Mouse (Mus musculus) intestine, postnatal 0 days (tissue): Measurements from ENCODE around the gene Pcdh15. TPM values are rescaled to one million over a fixed set of nuclear protein-coding genes. Genes with fewer than 3 reads are reported as not detected.

Experiments used
- ATAC-seq: fragments of 200-750 bp; cut with Nextera tagmentation; 2 replicates; pipeline ENCODE4 v1.8.0; 2017; ENCODE audit warnings: mild to moderate bottlenecking, moderate TSS enrichment, moderate library complexity
- H3K27ac ChIP-seq: fragments of 300-500 bp; sonication (generic); 2 replicates; pipeline ENCODE4 v1.5.1; 2014; ENCODE audit warnings: mild to moderate bottlenecking, low read depth, low read length, moderate library complexity
- H3K27me3 ChIP-seq: fragments of 300-500 bp; sonication (generic); replicated peaks from 2 replicates; pipeline ENCODE4 v1.6.1; 2014; ENCODE audit warnings: low read length, mixed read lengths; ENCODE audit not compliant: control insufficient read depth, insufficient read depth
- H3K36me3 ChIP-seq: fragments of 300-500 bp; sonication (generic); 2 replicates; pipeline ENCODE4 v1.6.1; 2014; ENCODE audit warnings: mild to moderate bottlenecking, moderate library complexity; ENCODE audit not compliant: control insufficient read depth, insufficient read depth
- H3K4me1 ChIP-seq: fragments of 300-500 bp; sonication (generic); replicated peaks from 2 replicates; pipeline ENCODE4 v1.6.1; 2014; ENCODE audit warnings: antibody characterized with exemption, low read length, mixed read lengths; ENCODE audit not compliant: control insufficient read depth, insufficient read depth
- H3K4me2 ChIP-seq: fragments of 300-500 bp; sonication (generic); replicated peaks from 2 replicates; pipeline ENCODE4 v1.6.1; 2014; ENCODE audit warnings: low read depth, mild to moderate bottlenecking, moderate library complexity
- H3K4me3 ChIP-seq: fragments of 300-500 bp; sonication (generic); 2 replicates; pipeline ENCODE4 v1.5.1; 2014; ENCODE audit warnings: low read depth, low read length
- H3K9ac ChIP-seq: fragments of 300-500 bp; sonication (generic); 2 replicates; pipeline ENCODE4 v1.6.1; 2014; ENCODE audit warnings: mild to moderate bottlenecking, low read depth, low read length
- H3K9me3 ChIP-seq: fragments of 300-500 bp; sonication (generic); 2 replicates; pipeline ENCODE4 v1.6.1; 2016; ENCODE audit warnings: mixed run types; ENCODE audit not compliant: control insufficient read depth
- CTCF ChIP-seq: sonication (generic); IDR thresholded peaks from 2 replicates; pipeline ENCODE4 v1.5.1; 2016; ENCODE audit warnings: low read depth, mild to moderate bottlenecking, control low read depth, antibody characterized with exemption, moderate library complexity
- WGBS: fragments of 180-500 bp; shearing (Covaris S2); extraction: QIAGEN DNeasy Blood & Tissue Kit; methylation state at CpG from one replicate; pipeline ENCODE4 v1.1.7; 2014; 5-methylcytosine and 5-hydroxymethylcytosine counted together
- polyA plus RNA-seq: library from polyadenylated mRNA; unstranded; fragments of >200 nt; fragmentation: Nextera tagmentation; extraction: Ambion mirVana; gene quantifications from 2 replicates; pipeline ENCODE4 v1.2.1, GENCODE M21; 2015

Pcdh15 gene
- polyA plus RNA-seq, 1 experiment from 2014 or later = 0.61 TPM

DNA sequence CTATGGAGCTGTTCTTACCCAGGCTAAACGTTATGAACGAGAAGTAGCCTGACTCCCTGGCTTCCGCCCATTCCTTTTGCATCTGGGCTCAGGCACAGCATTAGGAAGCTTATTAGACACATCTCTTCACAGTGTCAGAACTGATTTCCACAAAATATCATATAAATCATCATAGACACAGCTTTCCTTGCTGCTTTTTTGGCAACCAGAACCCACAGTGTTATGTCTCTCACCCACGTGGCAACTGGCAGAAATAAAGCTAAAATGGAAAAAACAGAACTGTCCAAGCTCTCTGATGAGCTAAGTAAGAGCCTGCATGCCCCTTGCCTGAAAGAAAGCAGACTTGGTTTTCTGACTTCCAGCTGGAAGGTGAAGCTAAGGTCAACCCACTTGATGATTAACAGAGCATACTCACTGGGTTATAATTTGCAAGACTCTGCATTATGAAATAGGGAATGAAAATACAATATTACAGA, 1580.9 kb downstream of the Pcdh15 start:
- H3K4me2 ChIP-seq = no peak overlapping the region
- no peak for TF ChIP-seq CTCF
- 47% methylated on average over 4 of the region's 4 CpGs for WGBS
- no peak overlapping the region for H3K9ac ChIP-seq
- no peaks in the 10 kb centered on the region for H3K27me3 ChIP-seq
- H3K9me3 ChIP-seq = no peaks in the 10 kb centered on the region
- H3K4me3 ChIP-seq = no peak overlapping the region
- H3K27ac ChIP-seq = no peak overlapping the region
- H3K4me1 ChIP-seq = no peaks in the 10 kb centered on the region
- no peak for ATAC-seq
- no peaks in the 10 kb centered on the region for H3K36me3 ChIP-seq

DNA sequence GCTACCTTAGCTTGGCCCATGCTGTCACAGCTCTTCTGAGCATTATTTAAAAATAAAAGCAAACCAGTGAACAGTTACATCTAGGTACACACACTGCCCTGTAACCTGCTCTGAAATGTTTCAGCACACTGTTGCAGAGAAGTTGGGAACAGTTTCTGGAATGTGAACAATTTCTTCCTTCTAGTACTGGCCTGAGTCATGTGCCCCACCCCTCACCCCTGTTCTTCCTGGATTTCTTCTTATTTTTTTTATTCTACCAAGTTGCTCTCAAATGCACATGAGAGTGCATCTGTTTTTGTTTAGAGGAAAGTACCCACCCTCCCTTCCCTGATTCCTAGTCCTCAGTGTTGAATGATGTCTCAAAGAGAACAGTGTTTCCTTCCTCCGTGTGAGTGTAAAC, 1581.4 kb downstream of the Pcdh15 start:
- WGBS = 23% methylated on average over 1 of the region's 1 CpGs
- Histone ChIP-seq H3K4me3 (no peak overlapping the region), H3K4me1 (no peaks in the 10 kb centered on the region), H3K27me3 (no peaks in the 10 kb centered on the region), H3K4me2 (no peak overlapping the region), H3K36me3 (no peaks in the 10 kb centered on the region), H3K9me3 (no peaks in the 10 kb centered on the region), H3K27ac (no peak overlapping the region), H3K9ac (no peak overlapping the region)
- no peak for ATAC-seq
- no peak for TF ChIP-seq CTCF
